Mouse (Mus musculus) WW6 (cell line): ENCODE measurements around the gene Nbeal2.

ENCODE experiments used
- DNase-seq: peaks from one replicate; pipeline ENCODE4 v3.0.0-alpha.2; 2013; ENCODE audit warnings: low read depth, low spot score

Nbeal2 gene

DNA sequence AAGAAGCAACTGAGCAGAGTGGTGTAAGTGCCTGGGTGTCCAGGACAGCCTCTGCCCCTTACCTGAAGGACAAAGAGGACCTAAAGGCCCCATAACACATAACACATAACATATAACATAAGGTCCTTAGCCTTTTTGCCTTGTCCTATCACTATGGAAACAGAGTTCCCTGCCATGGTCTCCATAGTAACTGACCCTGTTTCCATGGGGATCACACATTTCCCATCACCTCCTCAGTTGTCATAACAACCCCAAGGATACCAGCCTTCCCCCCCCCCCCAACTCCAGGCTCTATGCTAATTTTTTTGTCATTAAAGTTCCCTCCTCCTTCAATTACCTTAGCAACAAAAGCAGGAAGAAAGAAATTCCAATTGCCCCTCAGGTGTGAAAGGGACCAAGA is 4.2 kb downstream of the Nbeal2 start:
- DNase-seq: no peak

DNA sequence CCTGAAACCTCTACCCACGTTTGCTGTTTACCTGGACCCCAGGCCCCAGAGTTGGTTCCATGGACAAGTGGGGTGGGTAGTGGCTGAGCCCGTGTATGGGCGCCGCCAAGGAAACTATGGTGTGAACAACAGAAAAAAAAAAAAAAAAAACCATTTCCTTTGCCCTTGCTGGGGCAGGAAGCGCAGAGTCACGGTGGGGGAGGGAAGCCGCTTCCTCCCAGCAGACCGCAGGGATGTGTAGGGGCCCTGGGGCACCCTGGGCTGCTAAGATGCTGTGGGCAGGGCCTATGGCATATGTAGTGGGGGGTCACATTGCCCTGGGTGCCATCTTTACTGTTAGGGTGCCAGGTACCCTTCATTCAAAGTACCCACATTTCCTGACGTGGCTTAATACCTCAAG is 8.7 kb downstream of the Nbeal2 start:
- no peak for DNase-seq

DNA sequence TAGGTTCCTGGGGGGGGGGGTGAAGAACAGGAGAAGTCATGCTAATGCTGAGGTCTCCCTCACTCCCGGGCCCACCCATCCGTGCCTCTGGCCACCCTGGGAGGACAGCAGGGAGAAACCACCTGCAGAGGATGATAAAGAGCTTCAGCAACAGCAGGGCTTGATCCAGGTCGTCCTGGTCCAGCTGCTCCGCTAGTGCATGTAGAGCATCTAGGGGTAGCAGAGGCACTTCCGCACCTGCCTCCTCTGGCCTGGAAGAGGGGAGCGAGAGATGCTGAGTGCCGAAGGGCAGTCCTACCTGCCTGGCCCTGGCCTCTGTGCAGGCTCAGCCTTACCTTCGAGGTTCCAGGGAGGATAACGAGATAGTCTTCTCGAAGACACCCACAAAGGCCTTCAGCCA is 9.7 kb downstream of the Nbeal2 start:
- no peak for DNase-seq

DNA sequence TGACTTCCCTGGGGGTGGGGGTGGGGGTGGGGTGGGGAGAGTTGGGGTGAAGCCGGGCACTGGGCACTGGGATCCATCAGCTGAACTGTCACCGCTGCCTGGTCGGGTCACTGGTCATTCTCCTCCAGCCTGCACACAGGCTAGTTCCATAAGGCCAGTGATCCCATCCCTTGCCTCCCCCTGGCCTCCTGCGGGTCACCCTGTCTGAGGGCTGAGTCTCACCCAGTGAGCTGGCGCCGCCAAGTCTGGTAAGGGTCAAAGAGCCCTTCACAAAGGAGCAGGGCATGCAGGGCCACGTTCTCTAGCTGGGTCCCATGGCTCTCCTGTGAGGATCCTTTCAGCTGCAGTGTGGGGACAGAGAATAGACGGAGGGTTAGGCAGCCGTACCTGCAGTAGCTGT is 10.2 kb downstream of the Nbeal2 start:
- DNase-seq: no peak

DNA sequence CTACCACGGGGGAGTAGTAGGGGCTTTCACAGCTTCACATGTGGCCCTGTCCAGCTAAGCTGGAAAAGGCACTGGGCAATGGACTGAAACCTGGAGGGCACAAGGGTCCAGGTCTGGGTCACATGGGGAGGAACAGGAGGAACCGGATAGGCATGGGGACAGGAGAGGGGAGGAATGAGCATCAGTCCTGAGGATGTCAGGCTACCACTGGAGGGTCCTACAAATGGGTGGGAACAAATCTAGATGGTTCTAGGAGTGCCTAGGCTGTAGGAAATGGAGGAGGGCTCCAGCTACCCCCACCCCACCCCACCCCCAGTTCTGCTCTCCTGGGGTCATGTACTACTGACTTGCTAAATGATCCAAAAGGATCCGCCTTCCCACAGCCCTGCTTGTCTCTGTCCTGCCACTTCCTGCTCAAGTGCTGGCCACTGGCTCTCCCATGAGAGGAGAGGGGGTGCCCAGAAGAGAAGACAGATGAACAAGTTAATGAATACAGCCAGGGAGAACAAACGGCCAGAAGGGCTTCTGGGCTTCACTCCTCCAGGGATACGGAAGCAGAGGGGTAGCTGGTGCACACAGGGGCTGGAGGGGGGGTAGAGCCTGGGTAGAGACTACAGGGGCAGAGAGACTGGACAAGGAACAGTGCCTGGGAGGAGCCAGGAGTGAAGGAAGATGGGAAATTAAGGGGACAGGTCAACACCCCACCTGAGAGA is 11.0 kb downstream of the Nbeal2 start:
- no peak for DNase-seq

DNA sequence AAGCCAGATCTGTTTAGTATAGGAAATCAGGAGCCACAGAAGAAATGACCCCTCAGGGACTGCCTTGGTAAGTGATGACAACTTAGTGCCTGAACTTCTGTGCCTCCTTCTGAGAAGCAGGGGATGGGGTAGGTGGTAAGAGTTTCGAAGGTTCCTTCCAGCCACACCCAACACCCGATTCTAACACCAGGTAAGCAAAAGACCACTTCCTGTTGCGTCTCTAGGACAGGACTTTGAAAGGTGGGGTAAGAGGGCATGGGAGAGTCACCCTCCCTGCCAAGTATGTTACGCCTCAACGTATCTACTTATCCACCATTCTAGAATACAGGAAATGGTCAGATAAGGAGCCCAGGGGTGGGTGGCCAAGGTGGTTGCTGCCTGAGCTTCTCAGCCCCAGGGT is 13.0 kb downstream of the Nbeal2 start:
- no peak for DNase-seq

DNA sequence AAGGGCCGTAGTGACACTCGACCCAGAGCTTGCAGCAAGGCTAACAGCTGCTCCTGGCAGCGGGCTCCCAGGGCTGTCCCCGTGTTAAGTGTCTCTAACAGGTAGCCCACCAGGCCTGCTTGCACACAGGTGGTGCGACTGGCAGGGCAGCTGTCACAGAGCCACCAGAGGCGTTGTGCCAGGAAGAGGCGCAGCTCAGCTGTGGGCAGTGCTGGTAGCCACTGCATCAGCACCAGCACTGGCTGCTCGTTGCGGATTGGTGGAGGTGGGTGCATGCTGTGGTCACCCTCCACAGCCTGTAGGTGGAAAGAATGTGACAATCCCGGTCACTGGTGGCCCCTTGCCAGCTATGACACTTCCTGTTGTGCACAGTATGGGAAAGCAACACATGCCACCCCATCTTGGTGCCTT is 15.3 kb downstream of the Nbeal2 start:
- no peak for DNase-seq

DNA sequence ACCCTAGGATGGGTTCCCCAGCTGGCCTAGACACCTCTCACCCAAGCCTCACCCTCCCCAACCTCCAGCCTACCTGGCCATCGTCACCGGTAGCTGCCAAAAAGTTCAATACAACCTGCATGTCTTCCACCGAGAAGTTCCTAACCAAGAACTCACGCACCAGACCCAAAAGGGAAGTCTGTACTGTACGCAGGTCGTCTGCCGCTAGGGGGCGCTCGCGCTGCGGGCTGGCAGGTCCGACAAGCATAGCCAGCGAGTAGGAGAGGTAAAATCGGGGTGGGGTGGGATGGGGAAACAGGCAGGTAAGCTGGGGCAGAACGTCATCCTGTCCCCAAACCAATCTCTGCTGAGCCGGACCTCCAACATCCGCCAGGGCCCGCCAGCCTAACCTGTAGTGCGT is 18.7 kb downstream of the Nbeal2 start:
- DNase-seq: peak; percentile 77

DNA sequence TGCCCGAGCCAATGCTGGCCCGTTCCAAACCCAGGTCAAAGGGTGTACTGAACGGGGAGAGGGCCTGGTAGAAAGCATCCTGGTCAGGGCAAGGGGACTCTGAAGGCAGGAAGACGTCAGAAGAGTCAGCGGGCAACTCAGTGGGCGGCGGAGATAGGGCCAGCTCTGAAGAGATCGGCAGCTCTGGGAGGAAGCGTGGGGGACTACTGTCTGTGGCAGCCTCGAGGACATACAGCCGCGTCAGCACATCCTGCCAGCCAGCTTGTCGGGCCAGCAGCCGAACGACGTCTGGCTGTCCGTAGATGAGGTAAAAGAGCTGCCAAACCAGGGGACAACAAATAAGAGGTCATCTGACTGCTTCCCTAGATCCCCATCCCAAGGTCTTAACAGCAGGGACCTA is 20.1 kb downstream of the Nbeal2 start:
- DNase-seq: no peak

DNA sequence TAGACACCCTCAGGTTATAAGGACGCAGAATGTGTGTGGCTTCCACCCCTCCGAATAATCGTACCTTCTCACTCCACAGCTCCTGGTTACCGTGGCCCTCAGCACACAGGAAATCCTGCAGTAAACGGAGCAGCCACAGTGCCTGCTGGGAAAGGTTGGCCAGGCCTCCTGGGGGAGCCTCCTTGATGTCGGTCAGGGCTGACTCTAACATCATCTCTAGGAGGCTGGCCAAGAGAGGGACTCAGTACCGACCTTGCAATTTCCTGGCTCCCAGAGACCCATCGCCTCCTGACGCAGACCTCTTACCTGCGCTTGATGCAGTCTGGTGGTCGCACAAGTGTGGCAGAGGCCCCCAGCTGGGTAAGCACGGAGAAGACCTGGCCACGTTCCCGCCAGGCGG is 21.3 kb downstream of the Nbeal2 start:
- no peak for DNase-seq

DNA sequence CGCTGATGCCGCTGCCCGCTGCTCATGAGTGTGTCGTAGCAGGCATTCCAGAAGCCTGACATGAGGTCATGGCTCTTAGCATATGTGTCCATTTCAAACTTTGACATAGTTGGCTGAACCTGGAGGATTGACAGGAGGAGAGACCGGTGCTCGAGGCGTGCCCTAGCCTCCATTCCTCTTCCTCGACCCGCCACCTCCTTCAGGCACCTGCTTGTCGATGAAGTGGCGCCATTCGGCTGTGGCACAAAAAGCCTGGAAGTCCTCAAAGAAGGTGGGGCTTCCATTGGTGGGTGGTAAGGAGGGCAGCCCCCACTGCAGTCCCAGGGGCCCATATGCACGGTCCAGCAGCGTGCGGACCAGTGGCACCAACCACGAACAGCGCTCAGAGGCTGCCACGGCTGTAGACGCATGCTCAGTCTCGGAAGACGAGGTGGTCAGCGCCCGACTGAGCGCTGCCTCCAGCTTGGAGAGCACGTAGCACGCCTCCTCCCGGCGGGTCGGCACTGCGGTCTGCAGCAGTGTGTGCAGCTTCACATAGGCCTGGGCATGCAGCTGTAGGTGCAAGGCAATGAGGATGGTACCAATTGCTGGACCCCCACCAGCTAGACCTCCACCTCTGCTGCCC is 22.2 kb downstream of the Nbeal2 start:
- DNase-seq: no peak

DNA sequence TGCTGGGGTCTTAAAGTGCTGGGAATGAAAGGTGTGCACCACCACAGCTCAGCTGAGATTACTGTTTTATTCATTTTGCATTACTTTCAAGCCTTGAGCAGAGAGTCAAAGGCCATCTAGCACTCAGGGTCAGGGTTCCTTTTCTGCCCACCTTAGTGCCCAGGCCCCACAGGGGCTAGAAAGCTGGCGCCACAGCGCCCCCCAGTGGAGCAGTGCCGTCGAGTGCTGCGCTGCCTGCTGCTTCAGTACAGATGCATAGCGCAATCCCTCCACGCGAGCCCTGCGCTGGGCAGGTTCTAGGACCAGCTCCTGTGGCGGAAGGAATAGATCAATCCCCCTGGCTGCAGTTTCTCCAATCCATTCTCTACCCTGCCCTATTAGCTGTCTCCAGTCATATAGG is 22.8 kb downstream of the Nbeal2 start:
- DNase-seq: no peak

DNA sequence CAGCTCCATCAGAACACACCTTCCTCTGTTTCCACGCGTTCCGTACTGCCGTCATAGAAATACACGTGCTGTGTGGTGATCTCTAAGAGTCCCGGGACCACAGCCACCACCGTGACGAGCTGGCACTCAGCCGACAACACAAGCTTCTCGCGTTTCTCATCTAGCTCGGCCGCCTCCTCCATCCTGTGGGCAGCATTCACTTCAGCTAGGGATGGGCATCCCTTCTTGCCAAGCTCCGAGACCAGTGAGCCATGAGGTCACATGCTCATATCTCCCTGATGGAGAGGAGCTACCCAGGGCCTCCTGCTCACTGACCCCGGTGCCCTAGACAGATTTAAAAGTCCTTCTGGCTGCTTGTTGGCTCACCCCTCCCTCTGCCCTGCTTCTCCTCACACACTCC is 23.8 kb downstream of the Nbeal2 start:
- DNase-seq: no peak

DNA sequence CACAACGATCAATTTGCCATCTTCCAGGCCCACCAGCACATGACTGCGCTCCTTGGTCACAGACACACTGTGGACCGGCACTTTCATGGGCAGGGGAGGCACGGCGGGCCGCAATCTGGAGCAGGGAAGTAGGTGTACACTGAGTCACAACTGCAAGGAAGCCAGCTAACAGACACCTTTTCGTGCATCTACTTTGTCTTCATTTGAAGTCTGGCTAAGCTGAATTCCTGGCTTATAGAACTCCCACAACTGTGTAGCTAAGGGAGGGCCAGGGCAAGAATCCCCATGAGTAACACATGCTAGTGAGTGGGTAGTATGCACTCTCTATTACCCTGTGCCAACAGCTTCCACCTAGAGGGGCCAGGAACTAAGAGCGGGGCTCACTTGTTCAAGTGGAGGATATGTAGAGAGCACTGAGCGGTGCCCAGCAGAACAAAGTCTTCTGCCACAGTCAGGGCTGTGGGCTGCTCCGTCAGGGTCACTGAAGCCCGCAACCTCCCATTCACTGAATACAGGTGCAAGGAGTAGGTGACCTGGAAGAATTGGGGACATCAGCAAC is 28.5 kb downstream of the Nbeal2 start:
- DNase-seq: no peak

DNA sequence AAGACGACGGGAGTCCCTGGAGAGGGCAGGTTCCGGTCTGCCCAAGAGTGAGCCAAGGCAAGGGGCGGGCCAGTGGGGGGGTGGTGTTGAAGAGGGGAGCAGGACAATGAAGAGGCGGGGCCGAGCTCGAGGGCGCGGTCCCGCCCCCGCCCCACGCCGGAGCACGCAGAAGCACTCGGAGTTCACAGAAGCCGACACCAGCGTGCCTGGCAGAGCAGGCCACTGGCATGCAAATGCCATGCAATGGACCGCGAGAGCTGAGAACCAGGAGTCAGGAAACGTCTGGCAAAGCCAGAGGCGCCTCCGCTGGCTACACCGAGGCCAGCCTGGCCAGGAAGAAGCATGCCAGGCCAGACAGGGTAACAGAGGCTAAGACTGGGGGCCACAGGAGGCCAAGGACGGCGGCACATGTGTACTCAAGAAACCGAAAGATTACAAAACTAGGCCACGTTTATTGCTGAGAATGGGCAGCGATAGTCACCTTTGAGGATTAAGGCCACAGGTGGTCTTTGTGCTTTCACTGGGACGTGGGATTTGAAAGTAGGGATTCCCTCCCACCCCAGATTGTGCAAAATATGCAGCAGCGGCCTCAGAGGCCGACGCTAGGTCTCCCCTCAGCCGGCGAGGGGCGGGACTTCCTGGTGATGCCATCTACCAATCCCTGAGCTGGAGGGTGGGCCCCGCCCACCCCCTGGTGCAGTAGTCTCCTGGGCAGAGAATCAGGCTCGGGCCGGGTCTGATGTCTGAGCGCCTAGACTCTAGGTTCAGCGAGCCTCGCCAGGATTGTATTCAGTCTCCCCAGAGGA is 29.4 kb downstream of the Nbeal2 start, which contains the start of gene Nradd:
TSS of gene Nradd (minus strand) at position 92 of the 806 bp plus-strand sequence.
- DNase-seq: peak; percentile 81

DNA sequence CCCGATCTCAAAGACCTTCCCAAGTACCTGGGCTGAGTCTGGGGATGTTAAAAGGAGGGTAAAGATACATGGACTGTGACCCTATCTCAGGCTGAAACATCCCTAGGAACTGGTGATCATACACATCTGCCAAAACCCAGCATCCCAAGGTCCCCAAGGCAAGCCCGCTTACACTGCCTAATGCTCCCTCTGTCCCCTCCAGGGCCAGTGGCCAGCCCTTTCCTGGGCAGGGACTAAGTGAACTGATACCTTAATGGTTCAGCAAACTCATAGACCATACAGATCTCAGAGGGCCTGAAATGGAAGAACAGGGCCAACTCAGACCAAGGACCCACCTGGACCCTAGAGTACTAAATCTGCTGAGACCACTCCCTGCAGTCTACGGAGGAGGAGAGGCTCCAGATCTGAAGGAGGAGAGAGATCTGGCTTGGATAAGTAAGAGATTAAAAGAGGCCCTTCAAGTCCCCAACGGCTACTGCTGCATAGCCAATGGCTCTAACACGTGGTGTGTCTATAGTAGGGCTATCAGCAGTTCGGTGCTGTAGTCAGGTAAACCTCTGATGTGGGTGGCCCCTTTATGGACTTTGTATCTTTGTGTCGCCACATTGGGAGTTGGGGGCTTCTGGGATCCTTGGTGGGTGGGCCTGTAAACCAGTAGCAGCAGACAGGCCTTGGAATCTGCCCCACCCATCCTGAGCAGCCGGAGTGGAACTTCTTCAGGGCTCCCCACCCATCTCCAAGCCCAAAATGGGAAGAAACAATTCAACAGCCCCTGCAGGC is 30.4 kb downstream of the Nbeal2 start:
- DNase-seq: no peak

DNA sequence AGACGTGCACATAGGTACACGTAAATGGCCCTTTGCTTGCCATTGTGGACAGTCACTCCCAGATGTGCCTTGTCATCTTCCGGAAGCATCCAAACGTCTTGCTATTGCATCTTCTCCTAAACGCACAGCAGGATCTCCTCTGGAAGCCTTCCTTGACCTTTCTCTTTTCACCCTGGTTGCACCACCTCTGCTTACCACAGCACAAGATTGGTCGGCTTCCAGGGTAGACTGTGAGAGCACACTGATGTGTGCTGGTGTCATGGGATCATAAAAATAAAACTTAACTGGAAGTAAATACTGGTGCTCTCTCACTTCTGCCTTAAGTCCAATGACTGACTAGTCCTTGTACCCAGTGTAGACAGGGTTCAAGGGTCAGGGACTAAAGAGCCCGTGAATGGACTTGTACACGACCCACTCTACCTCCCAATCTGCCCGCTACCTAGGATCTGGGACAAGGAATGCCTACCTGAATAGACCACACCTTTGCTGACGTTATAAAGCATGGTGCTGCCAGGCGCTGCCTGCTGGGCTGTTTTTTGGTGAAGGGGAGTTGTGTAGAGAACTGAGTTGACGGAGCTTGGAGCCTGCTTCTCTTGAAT is 31.2 kb downstream of the Nbeal2 start:
- DNase-seq: no peak

DNA sequence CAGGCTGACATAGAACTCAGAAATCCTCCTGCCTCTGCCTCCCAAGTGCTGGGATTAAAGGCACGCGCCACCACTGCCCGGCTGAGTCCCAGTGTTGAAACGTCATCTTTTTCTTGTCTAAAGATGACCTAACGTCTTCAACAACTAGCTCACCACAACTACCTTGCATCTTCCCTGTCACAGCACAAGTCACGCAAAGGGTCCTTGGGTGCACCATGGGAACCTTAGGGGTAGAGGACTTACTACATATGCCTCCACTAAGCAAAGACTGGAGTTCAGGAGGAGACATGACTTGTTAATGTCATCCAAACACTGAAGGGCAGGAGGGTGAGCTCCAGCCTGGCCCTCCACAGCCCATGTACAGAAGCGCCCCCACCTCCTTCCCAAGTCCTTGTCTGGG is 33.3 kb downstream of the Nbeal2 start:
- DNase-seq: no peak

DNA sequence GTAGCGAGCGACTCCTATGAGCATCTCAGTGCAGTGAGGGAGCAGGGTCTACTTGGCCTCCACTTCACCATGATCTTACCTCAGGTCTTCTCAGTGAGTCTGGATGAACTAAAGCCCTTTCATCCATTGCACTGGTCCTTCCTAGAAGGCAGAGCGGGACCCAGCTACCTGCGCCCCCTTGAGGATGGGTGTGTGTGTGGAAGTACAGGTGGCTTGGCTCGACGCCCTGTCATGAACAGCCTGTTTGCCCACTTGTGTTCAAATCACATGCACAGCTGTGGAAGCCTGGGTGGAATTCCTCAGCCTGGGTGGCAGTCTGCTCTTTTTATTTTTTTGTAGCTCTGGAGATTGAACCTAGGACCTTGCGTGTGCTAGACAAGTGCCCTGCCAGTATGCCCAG is 33.8 kb downstream of the Nbeal2 start:
- DNase-seq: no peak

DNA sequence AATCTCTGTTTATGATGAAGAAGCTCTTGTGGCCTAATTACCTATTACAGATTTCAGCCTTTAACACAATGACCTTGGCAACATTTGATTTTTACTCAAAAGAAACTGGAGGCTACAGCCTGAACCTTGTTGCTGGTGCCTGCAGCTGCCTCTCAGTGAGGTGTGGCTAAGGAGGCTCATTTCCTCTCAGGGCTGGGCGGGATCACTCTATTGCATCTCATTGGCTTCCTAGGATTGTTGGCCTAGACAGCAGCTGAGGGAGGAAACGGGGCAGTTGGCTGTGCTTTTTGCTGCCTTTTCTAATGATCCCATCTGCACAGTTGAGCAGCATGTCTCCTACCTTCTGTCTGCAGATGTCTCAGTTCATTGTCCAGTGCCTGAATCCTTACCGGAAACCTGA is 36.9 kb downstream of the Nbeal2 start:
- DNase-seq: no peak

DNA sequence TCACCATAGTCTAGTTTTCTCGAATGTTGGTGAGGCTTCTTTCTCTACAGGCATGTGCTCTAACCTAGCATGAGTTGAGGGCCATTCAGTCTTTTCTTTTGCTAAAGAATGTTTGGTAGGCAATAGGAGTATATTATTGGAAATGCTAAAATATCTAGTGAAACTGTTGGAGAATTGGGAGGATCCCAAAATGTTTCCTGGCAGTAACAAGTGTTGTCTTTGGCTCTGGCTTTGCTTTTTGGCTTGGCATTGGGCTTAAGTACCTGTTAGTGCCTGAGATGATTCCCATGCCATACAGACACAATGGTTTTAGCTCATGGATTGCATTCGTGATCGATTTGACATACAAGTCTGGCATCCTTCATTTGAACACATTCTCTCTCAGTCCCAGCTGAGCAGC is 42.5 kb downstream of the Nbeal2 start:
- DNase-seq: no peak
